Mouse (Mus musculus): Measurements from ENCODE around the gene Adcy1. TPM values are rescaled to one million over a fixed set of nuclear protein-coding genes. Genes with fewer than 3 reads are reported as not detected.

The Adcy1 gene
- polyA plus RNA-seq, 1 experiment from 2014 or later: 0.79 TPM

GRCm38 (mm10) chr11:7194432-7195311 is 131.4 kb downstream of the Adcy1 start:
- H3K27me3 ChIP-seq: no peaks in the 10 kb centered on the region
- H3K36me3 ChIP-seq: no peaks in the 10 kb centered on the region
- no peak for ATAC-seq (ENCODE audit: borderline replicate concordance, extremely low read depth, low FRiP score, low TSS enrichment)
- H3K9ac ChIP-seq: no peak overlapping the region
- no peak overlapping the region for H3K4me2 ChIP-seq
- H3K27ac ChIP-seq: no peak overlapping the region
- WGBS: 70% methylated on average over 10 of the region's 10 CpGs
- H3K4me3 ChIP-seq: no peak overlapping the region
- no peaks in the 10 kb centered on the region for H3K4me1 ChIP-seq
- no peaks in the 10 kb centered on the region for H3K9me3 ChIP-seq

- no peaks in the 10 kb centered on the region for H3K9me3 ChIP-seq
- WGBS: 74% methylated on average over 4 of the region's 4 CpGs
These were observed 132.0 kb downstream of the Adcy1 start for GRCm38 (mm10) chr11:7195312-7195685.

DNA sequence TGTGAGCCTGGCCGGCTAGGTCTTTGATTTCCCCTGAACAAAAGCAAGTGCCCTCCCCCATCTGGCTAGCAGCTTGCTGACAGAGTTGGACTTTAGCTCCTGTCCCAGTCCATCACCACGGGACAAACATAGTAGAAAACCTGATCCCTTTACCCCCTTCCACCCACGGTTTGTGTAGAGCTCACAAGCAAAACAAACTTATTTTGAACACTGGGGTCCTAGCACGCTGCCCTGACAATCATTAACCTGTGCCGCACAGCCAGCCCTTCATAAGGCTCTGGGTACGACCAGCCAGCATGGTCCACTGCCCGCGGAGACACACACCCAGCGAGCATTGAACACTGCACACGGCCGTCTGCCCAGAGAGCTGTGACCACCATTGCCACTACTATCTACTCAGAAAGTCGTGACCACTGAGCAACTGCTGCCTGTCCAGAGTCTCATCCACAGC is 134.2 kb downstream of the Adcy1 start, which contains the start of gene Igfbp1:
TSS of gene Igfbp1 (plus strand) at position 292 of the 451 bp plus-strand sequence.
- H3K27ac ChIP-seq: peak within 1 kb of the TSS; percentile 74
- no peak within 1 kb of the TSS for H3K4me2 ChIP-seq
- no peak within 1 kb of the TSS for H3K9ac ChIP-seq
- ATAC-seq (ENCODE audit: borderline replicate concordance, extremely low read depth, low FRiP score, low TSS enrichment): no peak
- H3K9me3 ChIP-seq: no peaks in the 10 kb centered on the region
- WGBS: 61% methylated on average over 12 of the region's 12 CpGs
- no peak within 1 kb of the TSS for H3K4me3 ChIP-seq
- H3K36me3 ChIP-seq: no peaks in the 10 kb centered on the region
- H3K4me1 ChIP-seq: no peaks in the 10 kb centered on the region
- no peaks in the 10 kb centered on the region for H3K27me3 ChIP-seq

More at GRCm38 (mm10) chr11:7195312-7195685, 132.0 kb downstream of the Adcy1 start:
- Histone ChIP-seq H3K36me3 (no peaks in the 10 kb centered on the region), H3K4me3 (no peak overlapping the region), H3K4me1 (no peaks in the 10 kb centered on the region), H3K27me3 (no peaks in the 10 kb centered on the region), H3K27ac (no peak overlapping the region), H3K4me2 (no peak overlapping the region), H3K9ac (no peak overlapping the region)
- ATAC-seq (ENCODE audit: borderline replicate concordance, extremely low read depth, low FRiP score, low TSS enrichment): no peak

DNA sequence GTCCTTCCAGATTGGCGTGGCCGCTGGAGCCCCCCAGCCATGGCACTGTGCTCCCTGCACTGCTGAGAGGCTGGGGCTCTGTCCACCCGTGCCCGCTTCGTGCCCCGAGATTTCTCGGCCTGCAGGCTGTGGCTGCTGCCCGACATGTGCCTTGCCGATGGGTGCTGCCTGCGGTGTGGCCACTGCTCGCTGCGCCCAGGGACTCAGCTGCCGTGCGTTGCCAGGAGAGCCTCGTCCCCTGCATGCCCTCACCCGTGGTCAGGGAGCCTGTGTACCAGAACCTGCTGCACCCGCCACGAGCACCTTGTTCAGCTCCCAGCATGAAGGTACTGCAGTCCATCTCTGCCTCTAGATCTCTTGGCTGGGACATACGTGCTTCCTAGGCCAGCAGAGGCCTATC is 134.7 kb downstream of the Adcy1 start:
- ATAC-seq (ENCODE audit: borderline replicate concordance, extremely low read depth, low FRiP score, low TSS enrichment): no peak
- no peaks in the 10 kb centered on the region for H3K27me3 ChIP-seq
- no peak overlapping the region for H3K4me3 ChIP-seq
- WGBS: 87% methylated on average over 19 of the region's 19 CpGs
- H3K4me2 ChIP-seq: no peak overlapping the region
- peak overlapping the region; percentile 74 for H3K27ac ChIP-seq
- no peaks in the 10 kb centered on the region for H3K36me3 ChIP-seq
- H3K9ac ChIP-seq: no peak overlapping the region
- H3K4me1 ChIP-seq: no peaks in the 10 kb centered on the region
- H3K9me3 ChIP-seq: no peaks in the 10 kb centered on the region

- no peaks in the 10 kb centered on the region for H3K27me3 ChIP-seq
- peak; percentile 71 for ATAC-seq (ENCODE audit: borderline replicate concordance, extremely low read depth, low FRiP score, low TSS enrichment)
- 58% methylated on average over 10 of the region's 10 CpGs for WGBS
- H3K27ac ChIP-seq: peak overlapping the region; percentile 74
- H3K36me3 ChIP-seq: no peaks in the 10 kb centered on the region
- no peaks in the 10 kb centered on the region for H3K4me1 ChIP-seq
- no peak overlapping the region for H3K9ac ChIP-seq
- no peak overlapping the region for H3K4me2 ChIP-seq
- no peaks in the 10 kb centered on the region for H3K9me3 ChIP-seq
- no peak overlapping the region for H3K4me3 ChIP-seq
These were observed 135.4 kb downstream of the Adcy1 start for GRCm38 (mm10) chr11:7198481-7199256.

- no peak overlapping the region for H3K27ac ChIP-seq
- H3K27me3 ChIP-seq: no peaks in the 10 kb centered on the region
- no peaks in the 10 kb centered on the region for H3K9me3 ChIP-seq
- ATAC-seq (ENCODE audit: borderline replicate concordance, extremely low read depth, low FRiP score, low TSS enrichment): no peak
- no peak overlapping the region for H3K9ac ChIP-seq
- no peak overlapping the region for H3K4me2 ChIP-seq
- no peaks in the 10 kb centered on the region for H3K36me3 ChIP-seq
- no peaks in the 10 kb centered on the region for H3K4me1 ChIP-seq
- H3K4me3 ChIP-seq: no peak overlapping the region
- WGBS: 45% methylated on average over 14 of the region's 14 CpGs
These were observed 136.6 kb downstream of the Adcy1 start for GRCm38 (mm10) chr11:7199736-7200392.

- WGBS: 63% methylated on average over 9 of the region's 9 CpGs
- Histone ChIP-seq H3K36me3 (no peaks in the 10 kb centered on the region), H3K4me2 (no peak overlapping the region), H3K9ac (no peak overlapping the region), H3K4me3 (no peak overlapping the region), H3K27me3 (no peaks in the 10 kb centered on the region), H3K4me1 (no peaks in the 10 kb centered on the region), H3K27ac (no peak overlapping the region), H3K9me3 (no peaks in the 10 kb centered on the region)
- ATAC-seq (ENCODE audit: borderline replicate concordance, extremely low read depth, low FRiP score, low TSS enrichment): no peak
These were observed 137.1 kb downstream of the Adcy1 start for GRCm38 (mm10) chr11:7200393-7200783.

GRCm38 (mm10) chr11:7202206-7202605 is 138.9 kb downstream of the Adcy1 start:
- no peak overlapping the region for H3K27ac ChIP-seq
- no peak overlapping the region for H3K4me3 ChIP-seq
- 47% methylated on average over 7 of the region's 7 CpGs for WGBS
- H3K9me3 ChIP-seq: no peaks in the 10 kb centered on the region
- H3K4me1 ChIP-seq: no peaks in the 10 kb centered on the region
- no peak overlapping the region for H3K9ac ChIP-seq
- no peak for ATAC-seq (ENCODE audit: borderline replicate concordance, extremely low read depth, low FRiP score, low TSS enrichment)
- H3K4me2 ChIP-seq: no peak overlapping the region
- no peaks in the 10 kb centered on the region for H3K27me3 ChIP-seq
- H3K36me3 ChIP-seq: no peaks in the 10 kb centered on the region

DNA sequence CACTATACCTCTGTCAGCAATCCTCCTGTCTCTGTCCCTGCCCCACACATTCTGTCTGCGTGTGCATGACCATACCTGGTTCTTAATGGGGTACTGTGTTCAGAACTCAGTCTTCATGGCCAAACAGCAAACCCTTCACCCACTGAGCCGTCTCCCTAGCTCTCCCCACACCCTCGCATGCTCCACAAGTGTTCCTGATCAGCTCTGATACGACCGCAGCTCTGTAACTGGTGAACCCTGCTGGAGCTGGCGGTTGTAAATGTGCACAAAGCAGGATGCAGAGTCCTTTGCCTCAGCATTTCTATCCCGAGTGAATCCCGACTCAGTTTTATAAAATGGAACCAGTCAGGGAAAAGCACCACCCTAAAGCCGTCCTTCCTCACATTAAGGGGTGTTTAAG is 140.6 kb downstream of the Adcy1 start:
- H3K27me3 ChIP-seq: no peaks in the 10 kb centered on the region
- no peak for ATAC-seq (ENCODE audit: borderline replicate concordance, extremely low read depth, low FRiP score, low TSS enrichment)
- no peak overlapping the region for H3K4me2 ChIP-seq
- H3K9me3 ChIP-seq: no peaks in the 10 kb centered on the region
- H3K9ac ChIP-seq: no peak overlapping the region
- H3K4me3 ChIP-seq: no peak overlapping the region
- H3K36me3 ChIP-seq: no peaks in the 10 kb centered on the region
- no peak overlapping the region for H3K27ac ChIP-seq
- 81% methylated on average over 9 of the region's 9 CpGs for WGBS
- no peaks in the 10 kb centered on the region for H3K4me1 ChIP-seq

DNA sequence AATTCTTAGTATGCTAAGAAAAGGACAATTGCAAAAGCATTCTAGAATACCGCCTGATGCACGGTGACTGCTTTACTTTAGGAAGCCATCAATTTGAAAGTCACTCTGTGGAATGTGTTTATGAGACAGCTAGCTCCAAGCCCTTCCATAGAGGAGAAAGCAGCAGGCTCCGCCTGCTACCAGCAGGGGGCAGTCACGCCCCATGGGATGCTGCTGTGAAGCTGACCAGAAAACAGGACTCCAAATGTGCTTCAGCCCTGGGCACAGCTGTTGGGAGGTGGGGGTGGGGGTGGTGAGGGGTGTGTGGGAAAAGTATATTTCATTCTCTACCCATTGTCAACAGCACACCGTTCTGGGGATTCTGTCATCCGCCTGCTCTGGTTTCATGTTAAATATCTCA is 147.1 kb downstream of the Adcy1 start:
- H3K9ac ChIP-seq: no peak overlapping the region
- peaks cover 30% of the 10 kb centered on the region for H3K4me1 ChIP-seq
- H3K4me3 ChIP-seq: no peak overlapping the region
- peaks cover 35% of the 10 kb centered on the region for H3K27me3 ChIP-seq
- no peak overlapping the region for H3K4me2 ChIP-seq
- H3K9me3 ChIP-seq: no peaks in the 10 kb centered on the region
- H3K27ac ChIP-seq: no peak overlapping the region
- no peak for ATAC-seq (ENCODE audit: borderline replicate concordance, extremely low read depth, low FRiP score, low TSS enrichment)
- H3K36me3 ChIP-seq: no peaks in the 10 kb centered on the region
- 13% methylated on average over 6 of the region's 6 CpGs for WGBS

DNA sequence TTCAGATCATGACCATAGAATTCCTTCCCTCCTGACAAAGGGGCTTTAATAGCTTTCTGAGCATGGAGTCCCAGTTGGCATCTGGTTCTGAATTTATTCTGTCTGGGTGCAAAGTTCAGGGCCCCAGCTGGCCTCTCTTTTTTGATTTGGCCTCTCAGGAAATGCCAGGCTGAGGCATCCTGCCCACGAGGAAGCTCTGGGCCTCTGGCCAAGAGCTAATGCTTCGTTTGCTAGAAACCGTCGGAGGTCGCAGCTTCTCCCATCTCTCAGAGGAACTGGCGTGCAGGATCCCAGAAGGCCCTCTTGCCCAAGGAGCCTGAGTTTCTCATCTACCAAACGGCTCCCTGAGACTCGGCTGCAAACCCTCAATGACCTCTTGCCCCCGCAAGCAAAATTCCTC is 147.9 kb downstream of the Adcy1 start:
- no peaks in the 10 kb centered on the region for H3K36me3 ChIP-seq
- H3K9me3 ChIP-seq: no peaks in the 10 kb centered on the region
- H3K4me3 ChIP-seq: no peak overlapping the region
- peak overlapping the region; percentile 9; the same call in 1 of the 2 replicates for H3K4me2 ChIP-seq
- peaks cover 38% of the 10 kb centered on the region for H3K27me3 ChIP-seq
- peaks cover 30% of the 10 kb centered on the region for H3K4me1 ChIP-seq
- 15% methylated on average over 9 of the region's 9 CpGs for WGBS
- no peak overlapping the region for H3K9ac ChIP-seq
- no peak overlapping the region for H3K27ac ChIP-seq
- ATAC-seq (ENCODE audit: borderline replicate concordance, extremely low read depth, low FRiP score, low TSS enrichment): no peak
